ENCODE assay signal across 28 mouse cellular contexts in the genomic region with DNA sequence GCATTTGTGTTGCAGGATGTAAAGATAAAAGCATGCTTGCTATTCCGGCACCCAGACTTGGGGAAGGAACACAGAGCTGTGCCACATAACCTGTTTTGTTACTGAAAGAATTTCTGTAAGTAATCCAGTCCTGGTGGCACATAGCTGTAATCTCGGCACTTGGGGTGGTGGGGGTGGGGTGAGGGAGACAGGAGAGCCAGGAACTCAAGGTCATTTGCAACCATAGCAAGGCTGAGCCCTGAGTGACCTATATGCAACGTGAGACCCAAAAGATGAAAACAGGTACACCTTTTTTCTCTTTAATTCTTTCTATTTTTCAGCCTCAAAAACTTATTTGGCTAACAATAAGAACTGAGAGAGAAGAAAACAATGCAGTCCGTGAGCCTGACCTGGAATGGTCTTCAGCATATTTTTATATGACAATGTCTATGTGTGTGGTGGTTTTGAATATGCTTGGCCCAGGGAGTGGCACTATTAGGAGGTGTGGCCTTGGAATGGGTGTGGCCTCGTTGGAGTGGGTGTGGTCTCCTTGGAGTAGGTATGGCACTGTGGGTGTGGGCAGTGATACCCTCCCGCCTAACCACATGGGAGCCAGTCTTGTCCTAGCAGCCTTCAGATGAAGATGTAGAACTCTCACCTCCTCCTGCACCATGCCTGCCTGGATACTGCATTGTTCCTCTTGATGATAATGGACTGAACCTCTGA. TPM values are rescaled to one million over a fixed set of nuclear protein-coding genes. Genes with fewer than 3 reads are reported as not detected.
DNase-seq lines count a peak whose midpoint lies in the region; ATAC-seq and TF ChIP-seq lines count a peak whose summit lies in the region.
"Had no signal": no experiment of that assay in that cellular context is flagged by ENCODE, and none has a peak within 500 bp of the region (broad histone marks: within the 10 kb centered on the region; RNA-seq: fewer than 3 reads in every experiment).

No protein-coding gene starts in this region.

- peak overlapping the region; percentile 65 for H3K27ac ChIP-seq in heart, embryonic 11.5 days (ENCODE audit: low read depth, low read length)
- peak overlapping the region; percentile 93 for H3K27ac ChIP-seq in heart, postnatal 0 days (ENCODE audit: low read depth)
- H3K27ac ChIP-seq: hindbrain, embryonic 10.5 days; intestine, embryonic 15.5 days; midbrain, embryonic 15.5 days; neural tube, embryonic 13.5 days had no signal

- no peak for ATAC-seq in heart, embryonic 11.5 days (replicated peaks; ENCODE audit: insufficient number of reproducible peaks, low FRiP score, low TSS enrichment)
- no peak for ATAC-seq in heart, postnatal 0 days (ENCODE audit: insufficient read depth, low read depth)
- ATAC-seq: forebrain, embryonic 15.5 days; hindbrain, embryonic 16.5 days; intestine, embryonic 15.5 days; midbrain, embryonic 15.5 days had no signal

- 64% methylated on average over 6 of the region's 6 CpGs for WGBS in heart, embryonic 11.5 days (ENCODE audit: insufficient replicate concordance)
- WGBS in heart, postnatal 0 days, result 51% methylated on average over 6 of the region's 6 CpGs

- no peaks in the 10 kb centered on the region for H3K36me3 ChIP-seq in heart, embryonic 11.5 days (ENCODE audit: control insufficient read depth, insufficient read depth, low read length)
- H3K36me3 ChIP-seq in heart, postnatal 0 days (replicated peaks; ENCODE audit: control insufficient read depth, insufficient read depth, low read length), result no peaks in the 10 kb centered on the region
- H3K36me3 ChIP-seq: forebrain, embryonic 15.5 days; hindbrain, embryonic 10.5 days; intestine, embryonic 15.5 days; limb, embryonic 15.5 days; midbrain, embryonic 15.5 days; neural tube, embryonic 13.5 days had no signal

- peaks cover 23% of the 10 kb centered on the region for H3K4me1 ChIP-seq in heart, embryonic 11.5 days (ENCODE audit: control insufficient read depth, insufficient read depth, low read length)
- H3K4me1 ChIP-seq in heart, postnatal 0 days (ENCODE audit: control insufficient read depth, insufficient read depth), result peaks cover 26% of the 10 kb centered on the region

- no peak for TF ChIP-seq EP300 in heart, postnatal 0 days (IDR thresholded peaks at IDR 0.05; ENCODE audit: low read depth)

- H3K4me2 ChIP-seq in heart, embryonic 11.5 days, result no peak overlapping the region
- H3K4me2 ChIP-seq in heart, postnatal 0 days (ENCODE audit: low read depth, low read length), result no peak overlapping the region
- H3K4me2 ChIP-seq: forebrain, embryonic 15.5 days; intestine, embryonic 15.5 days; limb, embryonic 15.5 days; midbrain, embryonic 15.5 days; neural tube, embryonic 13.5 days had no signal

- no peak for TF ChIP-seq CTCF in heart, postnatal 0 days (IDR thresholded peaks at IDR 0.05; ENCODE audit: low read depth)

- DNase-seq in heart, postnatal 4 days, result no peak
- no peak for DNase-seq in heart, postnatal 0 days (ENCODE audit: low spot score)
- DNase-seq in heart, adult 8-10 months (ENCODE audit: low spot score), result no peak
- DNase-seq in A20 (ENCODE audit: low read depth, low spot score), result peak; percentile 5
- DNase-seq in ES-CJ7 (ENCODE audit: low read depth, low spot score), result peak; percentile 93
- DNase-seq in ovary, postnatal 10 days (ENCODE audit: low spot score), result no peak
- DNase-seq: B cell, adult 2 months; cerebellum, adult 9-10 months; kidney, adult 8-10 months; left cerebral cortex, postnatal 4 days; thymus, postnatal 14 days had no signal

- no peak overlapping the region for H3K9ac ChIP-seq in heart, embryonic 11.5 days (ENCODE audit: low read depth, low read length)
- H3K9ac ChIP-seq in heart, postnatal 0 days (replicated peaks; ENCODE audit: low read depth, low read length), result no peak overlapping the region
- H3K9ac ChIP-seq: forebrain, embryonic 15.5 days; intestine, embryonic 15.5 days; limb, embryonic 15.5 days; midbrain, embryonic 15.5 days; neural tube, embryonic 13.5 days had no signal

- no peak overlapping the region for H3K4me3 ChIP-seq in heart, embryonic 11.5 days (ENCODE audit: low read depth, low read length)
- H3K4me3 ChIP-seq in heart, postnatal 0 days (ENCODE audit: low read depth, low read length), result no peak overlapping the region
- H3K4me3 ChIP-seq: forebrain, embryonic 15.5 days; hindbrain, embryonic 10.5 days; intestine, embryonic 15.5 days; left cerebral cortex, adult 2 months; limb, embryonic 15.5 days; midbrain, embryonic 15.5 days; myocyte; neural tube, embryonic 13.5 days had no signal

- 0 out of 2 replicates have a peak, but pooled peaks cover 3% of the 10 kb centered on the region for H3K9me3 ChIP-seq in heart, embryonic 11.5 days (replicated peaks; ENCODE audit: control insufficient read depth, low read length)
- no peaks in the 10 kb centered on the region for H3K9me3 ChIP-seq in heart, postnatal 0 days (replicated peaks; ENCODE audit: control insufficient read depth, low read length)
- H3K9me3 ChIP-seq: forebrain, embryonic 15.5 days; hindbrain, embryonic 10.5 days; intestine, embryonic 15.5 days; limb, embryonic 15.5 days; midbrain, embryonic 15.5 days; neural tube, embryonic 13.5 days had no signal

- 0 out of 2 replicates have a peak, but pooled peaks cover 2% of the 10 kb centered on the region for H3K27me3 ChIP-seq in heart, embryonic 11.5 days (ENCODE audit: control insufficient read depth, insufficient read depth, low read length)
- no peaks in the 10 kb centered on the region for H3K27me3 ChIP-seq in heart, postnatal 0 days (ENCODE audit: control insufficient read depth, insufficient read depth, low read length)
- H3K27me3 ChIP-seq: forebrain, embryonic 15.5 days; intestine, embryonic 15.5 days; midbrain, embryonic 15.5 days had no signal

RNA-seq across cellular contexts. Expression of gene 1700016D06Rik, which starts 4.0 kb away (rescaled TPM):
- polyA plus RNA-seq in heart, embryonic 11.5 days (2014; fragmentation: Nextera tagmentation; extraction: Ambion mirVana), result not detected in 2 replicates
- total RNA-seq in heart, postnatal 4 days (2021), result not detected
- total RNA-seq in heart, postnatal 0 days (2014; rRNA removed; ENCODE audit: low replicate concordance), result not detected in 2 replicates
- not detected in 2 replicates for polyA plus RNA-seq in heart, postnatal 0 days (2015; fragmentation: Nextera tagmentation; extraction: Ambion mirVana)
- not detected for total RNA-seq in heart, adult 8-10 months (2022)
- total RNA-seq: adrenal gland, adult 18-20 months; adrenal gland, postnatal 36 days; CH12.LX; gastrocnemius, postnatal 14 days; layer of hippocampus, postnatal 10 days; left cerebral cortex, adult 2 months; left cerebral cortex, postnatal 4 days; megakaryocyte-erythroid progenitor cell, adult 5-6 weeks had no signal
- polyA plus RNA-seq: hindbrain, embryonic 16.5 days; intestine, embryonic 15.5 days; limb, embryonic 15.5 days; midbrain, embryonic 15.5 days; neural tube, embryonic 13.5 days; stomach, embryonic 14.5 days had no signal

RNA-seq across cellular contexts. Expression of gene Arhgef7, which starts 22.7 kb away (rescaled TPM):
- 46.4 and 53.2 TPM in 2 replicates for polyA plus RNA-seq in heart, embryonic 11.5 days (2014; fragmentation: Nextera tagmentation; extraction: Ambion mirVana)
- total RNA-seq in heart, postnatal 4 days (2021), result 100 to 1,000 TPM; 209 to 213 TPM
- total RNA-seq in heart, postnatal 0 days (2014; rRNA removed; ENCODE audit: low replicate concordance), result 77.1 TPM in 2 replicates
- polyA plus RNA-seq in heart, postnatal 0 days (2015; fragmentation: Nextera tagmentation; extraction: Ambion mirVana), result 43.7 and 49.2 TPM in 2 replicates
- 100 to 1,000 TPM in 3 of 4 experiments, 10 to 100 TPM in 1; 93.9 to 119 (median 111) TPM for total RNA-seq in heart, adult 8-10 months (2022)

Comparison
In these comparisons a context has a peak if more than half of its experiments do, and no peak if none do; other contexts are left out.
1. DNase-seq: peak in A20 (single experiment) and ES-CJ7 (single experiment); none in heart, postnatal 4 days (single experiment), heart, postnatal 0 days (single experiment), heart, adult 8-10 months (single experiment) and ovary, postnatal 10 days (single experiment).